Mouse (Mus musculus) cortical plate, adult 2 months (tissue): ENCODE results near the gene Nek10.
"Not testable (repeated sequence)": the region's sequence is repeated elsewhere in the genome, so short reads cannot be mapped to it uniquely, and the experiment has no call there.

Experiments used
- CTCF ChIP-seq: fragments of 200-500 bp; IDR thresholded peaks from 2 replicates; pipeline ENCODE4 v1.5.1; 2011; ENCODE audit warnings: mild to moderate bottlenecking, control low read depth, low read length; ENCODE audit not compliant: insufficient read depth; ENCODE audit errors: extremely low read depth
- POLR2A ChIP-seq: fragments of 200-500 bp; IDR thresholded peaks from 2 replicates; pipeline ENCODE4 v1.6.1; 2011; ENCODE audit warnings: mild to moderate bottlenecking, low read length, control low read depth; ENCODE audit not compliant: insufficient read depth; ENCODE audit errors: extremely low read depth

- TF ChIP-seq CTCF, POLR2A: not testable (repeated sequence)
Measured at GRCm38 (mm10) chr14:15030626-15031025, 227.4 kb downstream of the Nek10 start.
